Mouse (Mus musculus): ENCODE results near the gene Ccr10.

DNA sequence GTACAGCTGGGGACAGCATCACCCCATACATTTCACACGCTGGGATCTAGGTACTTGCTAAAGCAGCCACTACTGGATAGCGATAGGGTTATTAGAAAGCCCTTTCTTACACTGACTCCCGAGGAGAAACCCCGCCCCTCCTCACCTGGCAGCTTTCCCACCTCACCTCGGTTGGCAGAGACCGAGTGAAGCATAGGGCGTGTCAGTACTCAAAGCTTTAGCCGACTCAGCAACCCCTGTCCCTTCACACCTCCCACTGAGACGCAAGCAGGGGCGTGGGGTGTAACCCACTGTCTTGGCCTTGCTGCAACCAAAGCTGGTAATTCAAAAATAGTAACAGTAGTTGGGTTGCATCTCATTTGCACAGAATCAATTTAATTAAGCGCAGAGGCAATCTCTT is 2.1 kb downstream of the Ccr10 start:
- TF ChIP-seq CTCF (IDR thresholded peaks at IDR 0.05; ENCODE audit: extremely low read depth, insufficient read depth, low read length) (no peak), POLR2A (IDR thresholded peaks at IDR 0.05; ENCODE audit: extremely low read depth, insufficient read depth, low read length) (no peak)

Data from cortical plate, adult 2 months (tissue).